Mouse (Mus musculus) spleen, adult 10 weeks (tissue): ENCODE data around the gene Carnmt1. TPM values are rescaled to one million over a fixed set of nuclear protein-coding genes. Genes with fewer than 3 reads are reported as not detected.

ENCODE experiments used
- polyA plus RNA-seq: library from polyadenylated mRNA; stranded (reverse); fragments of 350-450 nt; fragmentation: Illumina TruSeq; extraction: RNeasy Lipid Tissue Mini Kit (QIAGEN cat#74804); gene quantifications from one replicate; pipeline ENCODE4 v1.2.3, GENCODE M21; 2015; ENCODE audit warnings: low replicate concordance; ENCODE audit not compliant: insufficient read depth

Carnmt1 gene
- polyA plus RNA-seq = 26.2 TPM

GRCm38 (mm10) chr19:18670608-18671007 lies at the start of gene Carnmt1:
TSS of gene Carnmt1 (plus strand) at chr19:18670764.

GRCm38 (mm10) chr19:18631644-18632219 lies 38.8 kb upstream of the Carnmt1 start, which contains the start of the genes Ostf1 and Nmrk1:
TSS of gene Ostf1 (minus strand) at chr19:18631823.
TSS of gene Nmrk1 (plus strand) at chr19:18631950.

GRCm38 (mm10) chr19:18712866-18713300 lies 42.3 kb downstream of the Carnmt1 start, which contains the start of gene D030056L22Rik:
TSS of gene D030056L22Rik (plus strand) at chr19:18713193.

DNA sequence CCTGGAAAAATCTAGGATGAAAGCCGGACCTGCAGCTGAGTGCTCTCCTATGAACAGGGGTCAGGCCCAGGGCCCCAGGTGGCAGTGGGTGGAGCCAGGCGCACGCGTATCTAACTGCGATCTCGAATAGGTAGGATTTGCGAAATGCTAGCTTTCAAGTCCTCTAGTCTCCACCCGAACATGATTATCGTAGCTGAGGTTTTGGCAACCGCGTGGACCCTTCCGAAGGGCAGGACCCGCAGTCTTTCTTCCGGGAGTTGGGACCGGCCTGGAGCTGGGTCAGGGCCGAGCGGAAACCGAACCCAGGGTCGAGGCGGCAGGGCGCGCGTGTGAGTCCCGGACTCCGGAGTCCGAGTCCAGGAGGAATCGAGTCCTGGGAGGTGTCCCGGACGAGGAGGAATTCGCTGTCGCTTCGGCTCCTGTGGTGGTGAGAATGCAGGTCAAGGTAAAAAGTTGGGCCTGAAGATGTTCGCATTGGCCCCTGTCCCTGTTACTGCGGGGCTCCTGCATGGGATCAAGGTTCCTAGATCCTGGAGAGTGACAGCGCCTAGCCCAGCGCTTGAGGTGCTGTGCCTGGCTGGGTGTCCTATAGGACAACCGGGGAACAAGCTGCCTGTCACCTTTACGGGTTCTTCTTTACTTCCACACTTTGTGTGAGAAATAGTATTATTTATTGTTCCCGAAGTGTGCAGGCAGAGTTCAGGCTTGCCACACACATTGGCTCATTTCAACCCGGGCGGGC lies 79.2 kb downstream of the Carnmt1 start, which contains the start of gene Trpm6:
Gene Trpm6 (plus strand): TSS at position 386 of the 742 bp plus-strand sequence.

Other genes starting within 250 kb of the Carnmt1 start
- 150 TPM for gene Ostf1, start 38.9 kb upstream of the Carnmt1 start, polyA plus RNA-seq
- gene Nmrk1, start 38.8 kb upstream of the Carnmt1 start, polyA plus RNA-seq = 15.0 TPM
- 33.3 TPM for gene D030056L22Rik, start 42.4 kb downstream of the Carnmt1 start, polyA plus RNA-seq
- gene Trpm6, start 79.2 kb downstream of the Carnmt1 start, polyA plus RNA-seq = 0.33 TPM